Mouse (Mus musculus) embryonic facial prominence, embryonic 11.5 days (tissue): ENCODE results near the gene Gls. TPM values are rescaled to one million over a fixed set of nuclear protein-coding genes. Genes with fewer than 3 reads are reported as not detected.

Source experiments
- ATAC-seq: fragments of 200-750 bp; cut with Nextera tagmentation; replicated peaks from 2 replicates; pipeline ENCODE4 v1.8.0; 2017; ENCODE audit warnings: low read depth; ENCODE audit not compliant: insufficient number of reproducible peaks, low FRiP score, low TSS enrichment
- DNase-seq: peaks from one replicate; pipeline ENCODE4 v3.0.0-alpha.2; 2015; ENCODE audit warnings: low spot score
- H3K27ac ChIP-seq: fragments of 300-500 bp; sonication (generic); replicated peaks from 2 replicates; pipeline ENCODE4 v1.5.1; 2014; ENCODE audit warnings: mild to moderate bottlenecking, low read depth, low read length, control low read depth
- H3K27me3 ChIP-seq: fragments of 300-500 bp; sonication (generic); 2 replicates; pipeline ENCODE4 v1.6.1; 2014; ENCODE audit warnings: mild to moderate bottlenecking, low read length, moderate library complexity, mixed read lengths; ENCODE audit not compliant: control insufficient read depth, insufficient read depth
- H3K36me3 ChIP-seq: fragments of 300-500 bp; sonication (generic); replicated peaks from 2 replicates; pipeline ENCODE4 v1.6.1; 2014; ENCODE audit warnings: low read depth, mild to moderate bottlenecking, low read length, moderate library complexity, mixed read lengths; ENCODE audit not compliant: control insufficient read depth, insufficient read depth
- H3K4me1 ChIP-seq: fragments of 300-500 bp; sonication (generic); 2 replicates; pipeline ENCODE4 v1.6.1; 2014; ENCODE audit warnings: low read length, mixed read lengths; ENCODE audit not compliant: control insufficient read depth, insufficient read depth
- H3K4me2 ChIP-seq: fragments of 300-500 bp; sonication (generic); 2 replicates; pipeline ENCODE4 v1.6.1; 2014; ENCODE audit warnings: low read depth, mild to moderate bottlenecking, control low read depth, low read length, moderate library complexity
- H3K4me3 ChIP-seq: fragments of 300-500 bp; sonication (generic); 2 replicates; pipeline ENCODE4 v1.5.1; 2014; ENCODE audit warnings: low read depth, low read length, control low read depth
- H3K9ac ChIP-seq: fragments of 300-500 bp; sonication (generic); replicated peaks from 2 replicates; pipeline ENCODE4 v1.6.1; 2014; ENCODE audit warnings: mild to moderate bottlenecking, control low read depth, low read length
- H3K9me3 ChIP-seq: fragments of 300-500 bp; sonication (generic); replicated peaks from 2 replicates; pipeline ENCODE4 v1.6.1; 2016; ENCODE audit warnings: mild to moderate bottlenecking, low read length, inconsistent platforms, mixed read lengths; ENCODE audit not compliant: control insufficient read depth
- WGBS: fragments of 180-500 bp; shearing (Covaris S2); extraction: QIAGEN DNeasy Blood & Tissue Kit; methylation state at CpG from one replicate; pipeline ENCODE4 v1.1.7; 2014; 5-methylcytosine and 5-hydroxymethylcytosine counted together
- polyA plus RNA-seq: library from polyadenylated mRNA; unstranded; fragments of >200 nt; fragmentation: Nextera tagmentation; extraction: Ambion mirVana; gene quantifications from 2 replicates; pipeline ENCODE4 v1.2.1, GENCODE M21; 2014

The Gls gene
- 25.9 and 28.2 TPM in 2 replicates for polyA plus RNA-seq

DNA sequence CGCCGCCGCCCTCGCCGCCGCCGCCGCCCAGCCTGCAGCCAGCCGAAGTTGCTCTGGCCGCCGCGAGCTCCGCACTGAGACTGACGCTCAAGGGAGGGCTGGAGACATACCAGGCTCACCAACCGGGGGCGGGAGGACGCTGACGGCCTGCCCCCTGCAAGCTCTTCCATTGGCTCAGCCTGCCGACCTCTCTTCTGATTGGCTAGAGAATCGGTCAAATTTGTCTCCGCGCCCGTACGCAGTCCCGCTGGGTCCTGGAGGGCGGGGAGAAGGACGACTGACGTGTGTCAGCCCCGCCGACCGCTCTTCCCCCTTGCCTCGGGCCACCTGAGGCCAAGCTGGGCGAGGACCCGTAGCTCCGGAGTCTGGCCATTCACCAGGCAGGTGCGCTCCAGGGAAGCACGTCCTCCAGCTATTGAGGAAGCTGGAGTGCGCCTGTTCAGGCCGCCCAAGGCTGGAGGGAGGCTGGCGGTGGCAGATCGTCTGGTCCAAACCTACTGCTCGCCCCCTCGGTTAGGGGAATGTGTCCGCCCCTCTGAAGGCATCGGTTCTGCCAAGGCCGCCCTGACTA lies at the start of gene Gls:
TSS of gene Gls (minus strand) at position 90 of the 571 bp plus-strand sequence.
- Histone ChIP-seq H3K4me1 (no peaks in the 10 kb centered on the region), H3K27me3 (no peaks in the 10 kb centered on the region), H3K4me2 (peak within 1 kb of the TSS; percentile 87), H3K27ac (peak within 1 kb of the TSS; percentile 90), H3K4me3 (peak within 1 kb of the TSS; percentile 93), H3K36me3 (no peaks in the 10 kb centered on the region), H3K9ac (peak within 1 kb of the TSS; percentile 90), H3K9me3 (no peaks in the 10 kb centered on the region)
- DNase-seq (peak; percentile 97), ATAC-seq (peak; percentile 99)
- under 1% methylated on average over 39 of the region's 46 CpGs for WGBS

DNA sequence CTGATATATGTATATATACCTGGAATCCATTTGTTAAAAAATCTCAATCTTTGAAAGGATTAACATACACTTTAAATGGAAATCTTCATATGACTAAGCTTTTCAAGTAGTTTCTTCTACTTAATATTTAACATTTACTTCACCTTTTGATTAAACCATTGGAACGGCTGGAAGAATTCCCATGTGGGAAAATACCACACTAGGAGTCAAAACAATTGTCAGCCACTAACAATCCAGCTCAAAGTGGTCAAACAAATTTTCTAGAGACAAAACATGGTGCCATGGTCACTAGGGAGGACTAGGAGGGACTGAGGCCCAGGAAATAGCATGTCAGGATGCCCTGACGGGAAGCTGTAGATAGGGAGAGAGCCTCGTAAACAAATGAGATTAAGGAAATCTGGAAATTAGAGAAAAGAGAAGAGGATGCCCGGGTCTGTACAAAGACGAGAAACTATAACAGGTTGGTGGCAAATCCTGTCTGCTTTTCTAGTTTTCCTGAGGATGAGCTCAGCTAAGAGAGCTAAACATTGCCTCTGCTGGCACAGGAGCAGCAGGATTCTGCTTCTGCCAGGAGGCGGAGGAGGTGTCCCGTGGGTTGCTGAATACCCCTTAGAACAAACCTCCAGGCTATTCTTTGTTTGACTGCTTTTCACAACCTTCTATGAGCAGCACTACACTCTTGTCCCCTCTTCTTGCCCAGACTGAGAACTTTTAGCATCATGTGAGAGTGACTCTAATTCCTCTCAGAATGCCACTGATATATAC lies 47.0 kb upstream of the Gls start:
- Histone ChIP-seq H3K4me3 (no peak overlapping the region), H3K9ac (no peak overlapping the region), H3K4me1 (no peaks in the 10 kb centered on the region), H3K4me2 (no peak overlapping the region), H3K9me3 (no peaks in the 10 kb centered on the region), H3K27ac (no peak overlapping the region), H3K27me3 (no peaks in the 10 kb centered on the region), H3K36me3 (no peaks in the 10 kb centered on the region)
- no peak for DNase-seq
- 60% methylated on average over 7 of the region's 7 CpGs for WGBS
- ATAC-seq = no peak

DNA sequence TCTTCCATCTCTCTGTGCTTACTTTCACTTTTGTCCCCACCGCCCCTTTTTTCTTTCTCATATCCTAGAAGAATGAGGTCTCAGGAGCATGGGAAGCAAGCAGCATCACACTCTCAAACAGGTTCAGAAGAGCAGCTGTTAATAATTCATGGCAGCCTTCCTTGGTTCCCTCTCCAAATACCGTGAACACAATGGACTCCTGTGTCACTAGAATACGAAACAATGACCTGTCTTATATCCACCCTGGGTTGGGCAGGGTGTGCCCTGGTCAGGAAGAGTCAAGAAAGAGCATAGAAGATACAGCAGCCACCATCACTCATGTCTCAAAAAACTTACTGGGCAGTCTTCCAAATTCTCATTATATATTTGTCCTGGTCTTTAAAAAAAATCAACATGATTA lies 46.3 kb upstream of the Gls start:
- Histone ChIP-seq H3K36me3 (no peaks in the 10 kb centered on the region), H3K4me3 (no peak overlapping the region), H3K27me3 (no peaks in the 10 kb centered on the region), H3K4me2 (no peak overlapping the region), H3K27ac (no peak overlapping the region), H3K9me3 (no peaks in the 10 kb centered on the region), H3K9ac (no peak overlapping the region), H3K4me1 (no peaks in the 10 kb centered on the region)
- DNase-seq (no peak), ATAC-seq (no peak)
- WGBS = 50% methylated on average over 3 of the region's 3 CpGs

DNA sequence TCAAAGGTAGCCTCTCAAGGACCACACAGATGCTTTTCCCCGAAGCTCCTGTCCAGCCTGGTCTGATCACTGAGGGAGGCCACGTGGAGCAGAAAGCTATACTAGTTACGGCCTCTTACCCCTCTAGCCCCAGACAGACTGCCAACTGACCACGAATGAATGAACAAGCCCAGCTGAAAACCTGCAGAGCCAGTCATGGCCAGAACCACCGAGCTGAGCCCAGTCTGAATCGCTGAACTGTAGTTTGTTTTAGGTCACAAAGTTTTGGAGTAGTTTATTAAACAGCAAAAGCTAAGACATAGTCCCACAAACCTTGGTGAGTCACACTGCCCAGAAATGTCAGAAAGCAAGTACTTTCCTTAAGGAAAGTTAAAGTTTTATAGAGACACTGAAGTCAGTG lies 45.0 kb upstream of the Gls start:
- no peak for ATAC-seq
- Histone ChIP-seq H3K4me2 (no peak overlapping the region), H3K36me3 (no peaks in the 10 kb centered on the region), H3K9me3 (no peaks in the 10 kb centered on the region), H3K27me3 (no peaks in the 10 kb centered on the region), H3K9ac (no peak overlapping the region), H3K4me3 (no peak overlapping the region), H3K27ac (no peak overlapping the region), H3K4me1 (no peaks in the 10 kb centered on the region)
- whole genome bisulfite sequencing = 62% methylated on average over 6 of the region's 6 CpGs
- DNase-seq = no peak

DNA sequence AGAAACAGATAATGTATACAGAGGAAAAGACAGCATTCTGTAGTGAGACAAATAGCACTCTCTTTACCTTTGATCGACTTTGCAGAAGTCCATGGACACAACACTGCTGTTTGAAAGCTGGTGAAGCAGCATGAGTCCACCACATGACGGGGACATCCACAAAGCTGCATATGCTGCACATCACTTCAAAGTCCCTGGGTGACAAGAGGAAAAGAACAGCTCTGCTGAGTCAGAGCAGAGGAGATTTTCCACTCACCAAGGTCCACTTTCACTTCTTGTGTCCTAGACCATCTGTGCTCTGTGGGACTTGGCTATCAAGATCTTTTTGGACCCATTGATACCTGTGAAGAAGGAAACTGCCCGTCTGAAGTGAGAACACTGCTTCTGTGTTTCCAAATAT lies 41.2 kb upstream of the Gls start:
- no peak overlapping the region for H3K9ac ChIP-seq
- no peak overlapping the region for H3K4me3 ChIP-seq
- no peaks in the 10 kb centered on the region for H3K4me1 ChIP-seq
- no peaks in the 10 kb centered on the region for H3K9me3 ChIP-seq
- ATAC-seq = no peak
- no peak overlapping the region for H3K4me2 ChIP-seq
- no peak overlapping the region for H3K27ac ChIP-seq
- DNase-seq = no peak
- H3K36me3 ChIP-seq = no peaks in the 10 kb centered on the region
- WGBS = 82% methylated on average over 3 of the region's 3 CpGs
- no peaks in the 10 kb centered on the region for H3K27me3 ChIP-seq

DNA sequence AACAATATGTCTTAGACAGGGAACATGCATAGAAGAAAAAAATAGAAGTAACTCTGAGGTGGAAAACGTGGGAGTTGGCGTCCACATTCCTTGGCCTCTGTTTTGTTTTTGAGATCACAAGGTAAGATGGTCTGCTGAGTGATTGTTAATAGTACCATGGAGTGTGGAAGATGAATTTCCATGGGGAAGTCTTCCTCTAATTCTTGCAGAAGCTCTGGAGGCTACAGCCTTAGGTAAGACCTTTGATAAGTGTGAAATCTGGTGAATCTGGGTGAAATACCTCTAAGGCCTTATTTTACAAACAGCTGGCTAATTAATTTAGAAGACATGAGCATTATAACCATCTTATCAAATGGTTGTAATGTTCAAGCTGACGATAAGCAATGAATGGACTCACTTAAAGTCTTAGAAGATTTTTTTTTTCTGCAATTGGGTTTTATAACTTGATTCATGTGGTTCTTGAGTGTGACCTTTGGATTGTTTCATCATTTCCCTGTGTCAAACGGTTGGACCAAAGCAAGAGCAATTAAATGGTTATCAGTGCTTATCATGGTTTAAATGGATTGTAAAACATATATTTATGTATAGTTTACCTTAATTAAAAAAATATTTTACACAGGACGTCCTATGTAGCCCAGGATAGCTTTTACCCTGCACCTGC lies 39.1 kb upstream of the Gls start:
- H3K27ac ChIP-seq = no peak overlapping the region
- WGBS = 75% methylated on average over 5 of the region's 5 CpGs

DNA sequence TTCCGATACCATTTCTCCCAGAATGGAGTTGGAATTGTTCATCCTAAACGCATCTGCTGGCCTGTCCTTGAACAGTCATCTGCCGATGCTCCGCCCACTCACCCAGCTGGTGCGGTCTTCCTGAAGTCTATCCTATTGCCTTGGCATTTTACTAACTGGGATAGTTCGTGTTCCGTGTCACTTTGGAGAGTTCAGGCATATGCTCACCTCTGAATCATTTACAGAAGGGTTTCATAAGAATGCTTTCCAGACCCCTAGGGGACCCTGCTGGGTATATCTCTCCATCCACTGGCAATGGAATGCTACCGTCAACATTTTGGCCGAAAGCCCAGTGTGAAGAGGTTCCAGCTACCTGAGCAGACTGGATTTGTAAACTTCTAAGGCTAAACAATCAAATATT lies 37.3 kb upstream of the Gls start:
- WGBS = 81% methylated on average over 9 of the region's 9 CpGs
- Histone ChIP-seq H3K27ac (no peak overlapping the region), H3K27me3 (no peaks in the 10 kb centered on the region), H3K9ac (no peak overlapping the region), H3K36me3 (no peaks in the 10 kb centered on the region), H3K4me3 (no peak overlapping the region), H3K4me2 (no peak overlapping the region), H3K4me1 (no peaks in the 10 kb centered on the region), H3K9me3 (no peaks in the 10 kb centered on the region)
- DNase-seq (no peak), ATAC-seq (no peak)

More for the DNA sequence above, 39.1 kb upstream of the Gls start:
- DNase-seq (no peak), ATAC-seq (no peak)
- no peaks in the 10 kb centered on the region for H3K27me3 ChIP-seq
- no peak overlapping the region for H3K9ac ChIP-seq
- H3K9me3 ChIP-seq = no peaks in the 10 kb centered on the region
- no peaks in the 10 kb centered on the region for H3K36me3 ChIP-seq
- no peak overlapping the region for H3K4me2 ChIP-seq
- no peaks in the 10 kb centered on the region for H3K4me1 ChIP-seq
- H3K4me3 ChIP-seq = no peak overlapping the region

DNA sequence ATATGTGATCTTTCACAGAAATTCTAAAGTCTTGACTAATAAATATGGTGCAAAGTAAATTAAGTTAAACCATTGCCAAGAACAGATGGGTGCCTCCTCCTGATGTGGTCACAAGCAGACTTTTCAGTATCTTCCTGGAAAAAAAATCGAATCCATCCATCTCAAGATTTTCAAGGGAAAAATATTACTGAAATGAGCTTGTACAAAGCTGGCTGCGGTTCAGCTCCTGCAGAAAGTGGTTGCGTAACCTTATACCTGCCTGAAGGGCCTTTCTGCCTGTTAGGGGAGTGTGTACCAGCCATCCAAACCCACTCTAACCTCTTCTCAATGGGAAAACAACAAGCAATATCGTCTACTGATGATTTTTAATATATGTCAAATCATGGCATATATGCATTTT lies 36.6 kb upstream of the Gls start:
- Histone ChIP-seq H3K4me3 (no peak overlapping the region), H3K4me2 (no peak overlapping the region), H3K27me3 (no peaks in the 10 kb centered on the region), H3K4me1 (no peaks in the 10 kb centered on the region), H3K27ac (no peak overlapping the region), H3K9ac (no peak overlapping the region), H3K9me3 (no peaks in the 10 kb centered on the region), H3K36me3 (no peaks in the 10 kb centered on the region)
- DNase-seq (no peak), ATAC-seq (no peak)
- 91% methylated on average over 4 of the region's 4 CpGs for whole genome bisulfite sequencing
